Mouse (Mus musculus) spleen, adult 18-20 months (tissue): ENCODE measurements around the gene Otol1.

Experiments
- DNase-seq, 2 experiments: peaks; one replicate each; pipeline ENCODE4 v3.0.0; 2022; ENCODE audit warnings: mixed read lengths in 2 of 2

Otol1 gene

DNA sequence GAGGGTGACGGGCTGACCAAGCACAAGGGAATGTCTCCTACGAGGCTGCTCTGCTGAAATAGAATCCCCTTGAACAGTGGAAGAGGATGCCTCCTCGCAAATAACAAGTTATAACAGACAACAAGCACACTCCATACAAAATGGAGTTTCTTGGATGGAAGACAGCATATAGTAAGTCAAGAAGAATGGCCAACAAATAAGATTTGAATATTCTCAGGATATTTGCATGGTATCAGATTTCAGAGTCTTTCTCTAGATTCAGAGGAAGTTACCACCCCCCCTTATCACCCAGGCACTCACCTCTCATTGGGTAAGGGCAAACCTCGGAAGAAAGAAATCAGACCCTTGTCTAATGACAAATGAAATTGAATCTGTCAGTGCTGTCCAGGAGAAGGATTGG lies at the start of gene Otol1:
TSS of gene Otol1 (plus strand) at position 301 of the 400 bp plus-strand sequence.
- no peak for DNase-seq

DNA sequence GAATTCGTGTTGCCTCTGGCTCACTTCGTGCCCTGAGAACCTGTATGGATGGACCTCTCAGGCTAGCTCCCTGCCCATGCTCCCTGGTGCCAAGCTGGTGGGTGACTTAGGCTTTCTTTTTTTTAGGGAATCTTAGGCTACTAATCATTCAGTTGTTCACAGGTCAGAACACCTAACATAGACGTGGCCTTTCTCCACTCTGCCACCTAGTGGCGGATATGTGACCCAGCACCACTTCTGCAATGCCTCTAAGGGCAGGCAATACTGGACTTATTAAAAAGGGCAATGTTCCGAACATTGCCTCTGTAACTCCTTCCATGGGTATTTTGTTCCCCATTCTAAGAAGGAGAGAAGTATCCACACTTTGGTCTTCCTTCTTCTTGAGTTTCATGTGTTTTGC lies 45.2 kb upstream of the Otol1 start:
- DNase-seq = peak in 1 of 2 experiments; percentile 29

DNA sequence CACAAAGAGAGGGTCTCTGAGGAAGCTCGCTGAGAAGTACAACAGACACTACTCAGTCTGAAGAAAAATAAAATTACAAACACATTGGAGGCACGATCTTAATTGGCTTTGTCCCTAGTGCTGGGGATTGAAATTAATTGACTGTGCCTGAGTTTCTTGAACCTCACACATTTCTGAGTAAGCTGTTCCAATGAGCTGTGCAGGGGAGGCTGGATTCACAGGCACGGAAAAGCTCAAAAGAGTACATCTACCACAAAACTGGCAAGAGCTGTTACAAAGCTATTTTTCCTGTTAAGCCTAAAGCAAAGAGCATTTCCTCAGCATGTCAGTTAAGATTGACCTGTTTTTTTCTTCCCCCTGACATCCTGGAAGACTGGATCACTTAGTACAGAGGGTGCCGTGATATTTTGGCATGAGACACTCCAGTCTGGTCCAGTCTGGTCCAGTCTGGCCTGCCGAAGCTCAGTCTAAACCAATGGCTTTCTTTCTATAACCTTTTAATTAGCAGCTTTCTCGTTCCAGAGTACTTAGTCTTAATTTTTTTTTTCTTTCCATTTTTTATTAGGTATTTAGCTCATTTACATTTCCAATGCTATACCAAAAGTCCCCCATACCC lies 35.8 kb upstream of the Otol1 start:
- no peak for DNase-seq

DNA sequence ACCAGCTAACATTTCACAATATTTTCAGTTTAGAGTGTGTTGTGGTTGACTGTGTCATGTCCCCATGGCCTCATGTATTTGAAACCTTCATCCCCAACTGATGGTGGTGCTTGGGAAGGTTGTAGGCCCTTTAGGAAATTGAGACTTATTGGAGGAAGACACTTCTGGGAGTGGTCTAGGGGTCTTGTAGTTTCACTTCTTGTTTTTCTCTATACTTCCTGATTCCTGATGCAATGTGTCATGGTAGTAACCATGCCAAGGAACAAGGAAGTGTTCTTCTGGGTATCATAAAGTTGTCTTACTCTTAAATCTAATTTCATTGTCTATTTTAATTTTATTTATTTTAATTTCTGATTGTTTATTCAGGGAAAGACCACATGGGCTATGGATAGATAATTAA lies 29.3 kb upstream of the Otol1 start:
- DNase-seq = no peak

DNA sequence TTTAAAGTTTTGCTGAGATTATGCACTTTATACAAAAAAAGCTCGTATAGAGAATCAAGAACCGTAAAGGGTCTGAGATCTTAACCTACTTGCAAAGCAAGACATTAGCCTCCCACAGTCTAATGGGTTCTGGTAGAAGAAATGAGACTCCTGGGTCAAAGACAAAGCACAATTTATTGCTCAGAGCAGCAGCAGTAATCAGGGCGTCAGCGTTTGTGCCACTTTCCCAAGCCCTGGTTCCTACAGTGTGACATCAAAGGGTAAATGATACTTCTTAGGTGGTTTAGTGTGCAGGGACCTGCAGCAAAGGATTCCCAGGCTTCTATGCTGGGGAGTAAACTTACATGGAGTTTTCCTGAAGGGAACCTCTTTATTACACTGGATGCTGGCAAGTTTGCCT lies 13.6 kb upstream of the Otol1 start:
- DNase-seq = no peak

DNA sequence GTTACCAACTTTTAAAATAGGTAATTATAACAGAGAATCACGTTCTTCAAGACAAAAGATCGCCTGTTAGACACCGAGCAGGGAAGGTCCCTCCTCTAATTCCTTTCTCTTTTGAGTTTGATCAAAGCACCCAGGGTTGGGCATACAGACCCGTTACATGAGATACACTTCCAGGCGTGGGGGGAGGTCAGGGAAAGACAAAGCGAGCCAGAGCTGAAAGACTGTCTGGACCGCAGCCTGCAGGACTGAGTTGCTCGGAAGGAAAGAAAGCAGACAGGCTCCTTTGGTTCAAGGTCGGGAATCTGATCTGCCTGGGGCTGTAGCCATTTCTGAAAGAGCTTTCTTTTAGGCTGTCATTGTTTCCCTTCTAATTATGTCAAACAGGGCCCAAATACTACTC lies 5.9 kb upstream of the Otol1 start:
- DNase-seq = no peak

DNA sequence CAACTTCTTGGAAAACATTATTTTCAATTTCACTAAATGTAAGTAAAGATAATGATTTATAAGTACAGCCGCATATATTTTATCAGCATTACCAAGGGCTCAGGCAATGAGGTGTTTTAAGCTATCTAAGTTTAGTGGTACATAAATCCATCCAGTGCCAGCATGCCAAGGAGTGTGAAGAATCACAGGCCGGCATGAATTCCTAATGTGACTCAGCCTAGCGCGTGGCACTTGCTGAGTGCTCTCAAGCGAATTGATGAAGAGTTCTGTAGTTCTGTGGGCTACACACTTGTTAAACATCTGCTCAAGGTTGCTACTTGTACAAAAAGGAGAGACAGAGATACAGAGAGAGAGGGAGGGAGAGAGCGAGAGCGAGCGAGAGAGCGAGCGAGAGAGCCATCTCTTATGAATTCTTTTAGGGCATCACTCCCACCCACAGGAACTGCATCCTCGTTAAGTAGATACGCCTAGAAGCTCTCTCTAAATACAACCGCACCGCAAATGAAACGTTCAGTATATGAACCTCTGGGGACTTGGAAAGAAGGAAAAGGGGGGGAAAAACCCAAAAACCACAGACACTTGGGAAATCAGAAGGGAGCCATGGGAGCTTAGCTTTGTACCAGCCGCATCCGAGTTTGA lies 4.2 kb upstream of the Otol1 start:
- DNase-seq = no peak

DNA sequence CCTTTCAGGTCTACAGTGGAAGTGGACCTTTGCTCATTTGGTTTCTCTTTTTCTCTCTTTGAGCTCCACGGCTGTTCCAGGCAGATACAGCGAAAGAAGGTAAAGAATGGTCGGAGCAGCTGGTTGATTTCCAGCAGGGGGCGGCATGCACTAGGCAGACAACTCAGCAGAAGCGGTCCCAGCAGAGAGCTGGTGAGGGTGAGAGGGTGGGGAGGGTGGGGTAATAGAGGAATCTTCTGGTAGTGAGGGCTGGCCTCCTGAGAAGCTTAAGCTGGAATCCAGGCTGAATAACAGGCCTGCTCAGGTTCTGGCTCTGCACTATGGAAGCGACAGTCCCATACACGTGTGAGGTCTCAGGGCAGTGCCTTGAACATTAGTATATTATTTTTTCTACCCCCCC lies 3.5 kb upstream of the Otol1 start:
- no peak for DNase-seq

DNA sequence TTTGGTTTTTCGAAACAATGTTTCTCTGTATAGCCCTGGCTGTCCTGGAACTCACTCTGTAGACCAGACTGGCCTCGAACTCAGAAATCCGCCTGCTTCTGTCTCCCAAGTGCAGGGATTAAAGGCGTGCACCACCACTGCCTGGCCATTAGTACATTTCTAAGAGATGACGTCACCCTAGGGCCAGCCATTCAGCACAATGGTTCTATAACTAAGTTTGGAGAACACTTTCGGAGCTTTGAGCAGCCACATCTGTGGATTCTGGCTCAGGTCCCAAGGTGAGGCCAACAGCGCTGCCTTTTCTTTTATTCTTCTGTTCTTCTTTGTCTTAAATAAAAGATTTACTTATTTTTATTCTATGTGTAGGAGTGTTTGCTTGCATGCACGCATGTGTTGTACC lies 3.0 kb upstream of the Otol1 start:
- DNase-seq = no peak

DNA sequence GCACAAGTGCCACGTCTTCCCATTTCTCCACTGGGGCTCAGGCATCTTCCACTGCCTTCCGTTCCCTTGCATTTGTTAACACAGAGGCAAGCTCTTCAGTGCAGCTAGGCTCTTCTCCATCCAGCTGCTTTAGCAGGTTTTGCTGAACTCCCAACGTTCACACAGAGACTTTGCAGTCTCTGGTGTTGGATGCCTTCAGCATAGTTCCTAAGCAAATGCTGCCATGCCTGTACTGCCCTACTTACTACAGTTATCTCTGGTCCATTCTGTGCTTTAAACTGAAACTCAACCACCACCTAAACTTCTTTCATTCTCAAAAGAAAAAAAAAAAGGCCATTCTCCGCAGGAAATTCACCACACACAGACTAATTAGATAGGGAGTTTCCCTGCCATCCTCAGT lies 5.2 kb downstream of the Otol1 start:
- no peak for DNase-seq

DNA sequence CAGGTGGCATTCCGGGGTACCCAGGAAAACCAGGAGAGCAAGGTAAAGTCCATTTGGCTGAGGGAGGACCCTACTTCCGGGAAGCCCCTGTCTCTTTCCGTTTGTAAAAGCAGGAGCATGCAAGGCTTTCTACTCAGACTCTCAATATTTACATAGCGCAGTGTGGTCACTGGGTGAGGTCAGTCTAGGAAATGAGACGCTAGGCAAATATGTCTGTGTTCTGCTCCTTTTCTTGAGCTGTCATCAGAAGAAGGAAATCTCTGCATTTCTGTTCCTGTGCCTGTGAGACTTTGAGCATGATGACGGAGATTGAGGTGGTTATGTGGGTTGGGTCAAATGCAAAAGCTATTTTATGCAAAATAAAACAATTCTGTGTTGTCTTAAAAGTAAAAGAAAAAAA lies 19.2 kb downstream of the Otol1 start:
- DNase-seq = no peak

DNA sequence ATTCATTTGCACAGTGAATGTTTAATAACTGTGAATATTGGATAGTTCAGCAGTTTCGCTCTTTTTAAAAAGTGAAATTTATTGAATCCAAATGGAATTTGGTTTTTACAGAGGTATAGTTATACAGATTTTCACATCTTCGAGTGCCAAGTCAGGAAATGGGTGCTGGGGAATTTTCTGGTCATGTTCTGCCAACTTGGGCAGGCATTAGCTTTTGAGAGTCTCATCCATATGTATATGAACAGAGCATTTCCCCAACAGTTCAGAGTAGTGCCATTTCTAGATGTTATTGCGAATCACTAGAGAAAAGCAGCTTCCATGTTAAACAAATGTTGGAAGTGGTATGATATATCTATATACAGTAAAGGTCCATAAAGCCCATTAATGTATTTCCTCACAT lies 21.8 kb downstream of the Otol1 start:
- no peak for DNase-seq

DNA sequence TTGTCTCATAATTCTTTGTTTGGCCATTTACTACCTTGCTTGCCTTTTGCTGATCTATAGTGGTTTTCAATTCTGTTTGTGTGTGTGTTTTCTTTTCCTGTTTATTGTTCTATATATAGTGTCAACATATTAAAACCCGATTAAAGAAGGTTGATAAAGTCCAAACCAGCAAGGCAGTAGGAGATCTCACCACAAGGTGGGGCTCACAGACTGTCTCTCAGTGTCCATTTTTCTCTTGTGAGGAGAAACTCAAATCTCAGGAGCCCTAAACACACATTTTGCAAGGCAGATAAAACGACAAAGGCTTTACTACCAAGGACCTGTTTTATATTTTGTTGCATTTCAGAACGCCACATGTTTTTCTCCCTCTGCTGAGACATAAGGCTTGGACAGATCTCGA lies 28.2 kb downstream of the Otol1 start:
- no peak for DNase-seq
